Mouse (Mus musculus) testis, adult 2 months (tissue): ENCODE measurements around the gene Phactr3.

Experiments
- CTCF ChIP-seq: fragments of 200-500 bp; IDR thresholded peaks from 2 replicates; pipeline ENCODE4 v1.5.1; 2012; ENCODE audit warnings: low read depth, mild to moderate bottlenecking, inconsistent platforms, low read length, moderate library complexity; ENCODE audit not compliant: control insufficient read depth, insufficient read depth, insufficient replicate concordance
- POLR2A ChIP-seq: fragments of 200-500 bp; IDR thresholded peaks from 2 replicates; pipeline ENCODE4 v1.6.1; 2012; ENCODE audit warnings: low read depth, mild to moderate bottlenecking, inconsistent platforms, low read length, moderate library complexity; ENCODE audit not compliant: control insufficient read depth

GRCm38 (mm10) chr2:178117946-178118345 lies 829 bp upstream of the Phactr3 start:
- TF ChIP-seq CTCF (peak; percentile 33; the same call in 1 of the 2 replicates), POLR2A (no peak)
